ENCODE assay signal across 8 mouse cellular contexts in the genomic region with DNA sequence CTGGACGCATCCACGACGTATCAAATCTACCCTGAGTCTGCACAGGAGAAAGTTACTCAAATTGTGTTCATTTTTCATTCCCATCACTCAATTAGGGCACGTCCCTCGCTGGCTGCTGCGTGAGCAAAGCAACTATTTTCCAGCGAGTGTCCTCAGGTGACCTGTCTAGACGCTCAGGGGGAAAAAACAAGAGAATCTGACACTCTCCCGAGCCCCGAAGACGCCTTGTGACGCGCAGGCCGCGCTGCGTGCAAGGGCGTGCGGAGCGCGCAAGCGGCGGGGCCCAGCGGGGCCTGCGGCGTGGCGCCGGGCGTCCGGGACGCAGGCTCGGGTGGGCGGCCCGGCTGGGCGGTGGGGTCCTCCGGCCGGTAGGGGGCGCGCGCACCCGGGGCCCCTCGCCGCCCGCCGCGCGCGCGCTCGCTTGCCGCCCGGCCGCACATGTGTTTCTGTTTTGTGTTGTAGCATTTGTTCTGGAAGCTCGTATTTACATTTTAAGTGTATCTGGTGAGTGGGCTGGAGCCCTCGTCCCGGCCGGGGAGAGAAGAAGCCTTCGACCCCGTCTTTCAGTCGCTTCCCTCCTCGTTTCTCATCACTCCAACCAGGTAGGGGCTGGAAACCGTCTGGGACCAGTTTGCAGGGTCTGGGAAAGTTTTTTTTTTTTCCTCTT. TPM values are rescaled to one million over a fixed set of nuclear protein-coding genes. Genes with fewer than 3 reads are reported as not detected.
DNase-seq lines count a peak whose midpoint lies in the region; TF ChIP-seq lines count a peak whose summit lies in the region.

No protein-coding gene starts in this region.

- peak; percentile 44 to 74 for TF ChIP-seq POLR2A in MEL (IDR thresholded peaks at IDR 0.05; ENCODE audit: control insufficient read depth in 1 of 2, insufficient read depth in 1 of 2, low read depth in 1 of 2, low read length in 2 of 2, poor library complexity in 1 of 2)
- TF ChIP-seq POLR2A in thymus, adult 2 months (IDR thresholded peaks at IDR 0.05; ENCODE audit: control insufficient read depth, extremely low read depth, insufficient read depth, low read length, poor library complexity): peak; percentile 59; the same call in 1 of the 2 replicates

- no peaks in the 10 kb centered on the region for H3K9me3 ChIP-seq in MEL (replicated peaks; ENCODE audit: insufficient read depth, low read length)
- no peaks in the 10 kb centered on the region for H3K9me3 ChIP-seq in hindbrain, embryonic 10.5 days

- peak in 2 of 3 experiments; percentile 50 to 83; a peak in 5 of 6 replicates for TF ChIP-seq CTCF in MEL (IDR thresholded peaks at IDR 0.05 in 2 of 3, conservative IDR thresholded peaks at IDR 0.05 in 1 of 3; ENCODE audit: control insufficient read depth in 1 of 3, insufficient read depth in 1 of 3, low read depth in 2 of 3, low read length in 3 of 3, poor library complexity in 1 of 3, severe bottlenecking in 1 of 3)
- peak; percentile 85; the same call in 1 of the 2 replicates for TF ChIP-seq CTCF in thymus, adult 2 months (IDR thresholded peaks at IDR 0.05; ENCODE audit: borderline replicate concordance, control insufficient read depth, extremely low read depth, insufficient read depth, low read length, poor library complexity)

- TF ChIP-seq EP300 in MEL (IDR thresholded peaks at IDR 0.05; ENCODE audit: low read depth in 1 of 2, low read length in 2 of 2): no peak

- no peaks in the 10 kb centered on the region for H3K27me3 ChIP-seq in MEL (ENCODE audit: control insufficient read depth in 1 of 2, insufficient read depth in 2 of 2, low read length in 2 of 2)
- peaks cover 33% of the 10 kb centered on the region for H3K27me3 ChIP-seq in hindbrain, embryonic 10.5 days (ENCODE audit: insufficient read depth, poor library complexity, severe bottlenecking)
- H3K27me3 ChIP-seq in thymus, adult 2 months (ENCODE audit: control insufficient read depth, insufficient read depth, low read length): no peaks in the 10 kb centered on the region

- DNase-seq in MEL (ENCODE audit: low read depth, low spot score): peak; percentile 83
- DNase-seq in cerebellum, adult 8-10 months: peak; percentile 80
- DNase-seq in forelimb bud, embryonic 11.5 days (ENCODE audit: low read depth, low spot score): peak; percentile 80
- peak; percentile 84 for DNase-seq in hindbrain, embryonic 10.5 days (ENCODE audit: low spot score)
- peak; percentile 80 to 82 for DNase-seq in layer of hippocampus, postnatal 14 days (ENCODE audit: low spot score in 2 of 2)
- peak; percentile 82 for DNase-seq in lung, postnatal 10 days
- peak; percentile 66 for DNase-seq in ovary, postnatal 10 days (ENCODE audit: low spot score)
- DNase-seq in thymus, adult 2 months: peak; percentile 73

- peak overlapping the region; percentile 91 for H3K9ac ChIP-seq in MEL (ENCODE audit: control insufficient read depth, low read depth, low read length, poor library complexity, severe bottlenecking)

- WGBS in hindbrain, embryonic 10.5 days: under 1% methylated on average over 61 of the region's 61 CpGs
- 2% methylated on average over 61 of the region's 61 CpGs for WGBS in thymus, adult 2 months

- H3K27ac ChIP-seq in MEL (ENCODE audit: control insufficient read depth, low read depth, low read length): peak overlapping the region; percentile 99
- H3K27ac ChIP-seq in hindbrain, embryonic 10.5 days: peak overlapping the region; percentile 100
- peak overlapping the region; percentile 91 for H3K27ac ChIP-seq in thymus, adult 2 months (ENCODE audit: control insufficient read depth, insufficient read depth, low read length)

- H3K79me2 ChIP-seq in MEL (ENCODE audit: control insufficient read depth, insufficient read depth, low read length, poor library complexity): peaks cover 59% of the 10 kb centered on the region

- H3K36me3 ChIP-seq in MEL (ENCODE audit: control insufficient read depth in 1 of 2, insufficient read depth in 2 of 2, low read length in 2 of 2): peaks cover 8 to 28% of the 10 kb centered on the region in 2 experiments
- H3K36me3 ChIP-seq in hindbrain, embryonic 10.5 days: peaks cover 27% of the 10 kb centered on the region
- H3K36me3 ChIP-seq in thymus, adult 2 months (ENCODE audit: control insufficient read depth, insufficient read depth, low read length): no peaks in the 10 kb centered on the region

- no peak for TF ChIP-seq RAD21 in MEL (IDR thresholded peaks at IDR 0.05; ENCODE audit: low read depth, low read length)

- peaks cover 2 to 23% of the 10 kb centered on the region in 2 experiments; a peak in 3 of 4 replicates for H3K4me1 ChIP-seq in MEL (ENCODE audit: control insufficient read depth in 1 of 2, insufficient read depth in 2 of 2, low read length in 2 of 2)
- peaks cover 55% of the 10 kb centered on the region for H3K4me1 ChIP-seq in hindbrain, embryonic 10.5 days (replicated peaks)
- peaks cover 25% of the 10 kb centered on the region for H3K4me1 ChIP-seq in thymus, adult 2 months (replicated peaks; ENCODE audit: control insufficient read depth, insufficient read depth, low read length)

- H3K4me3 ChIP-seq in MEL (ENCODE audit: control insufficient read depth in 1 of 2, insufficient read depth in 1 of 2, low read depth in 2 of 2, low read length in 2 of 2): peak overlapping the region; percentile 70 to 91
- peak overlapping the region; percentile 93 for H3K4me3 ChIP-seq in hindbrain, embryonic 10.5 days
- H3K4me3 ChIP-seq in thymus, adult 2 months (ENCODE audit: control insufficient read depth, insufficient read depth, low read length): peak overlapping the region; percentile 75

TF ChIP-seq in MEL, 35 proteins besides CTCF, POLR2A, EP300 and RAD21:
- TF ChIP-seq ZMIZ1 (IDR thresholded peaks at IDR 0.05; ENCODE audit: low read depth, low read length) (peak; percentile 22; the same call in 1 of the 2 replicates), SMC3 (IDR thresholded peaks at IDR 0.05; ENCODE audit: low read depth, low read length) (no peak), ELF1 (IDR thresholded peaks at IDR 0.05; ENCODE audit: low read depth, low read length) (no peak), JUND (IDR thresholded peaks at IDR 0.05; ENCODE audit: low read depth, low read length) (no peak), ZNF384 (IDR thresholded peaks at IDR 0.05; ENCODE audit: low read depth, low read length) (no peak), MYC (IDR thresholded peaks at IDR 0.05; ENCODE audit: low read depth, low read length) (peak; percentile 69; the same call in 1 of the 2 replicates), UBTF (IDR thresholded peaks at IDR 0.05; ENCODE audit: borderline replicate concordance, insufficient read depth, low read depth, low read length) (peak; percentile 41; the same call in 1 of the 2 replicates), MAX (IDR thresholded peaks at IDR 0.05; ENCODE audit: low read length) (peak; percentile 66), USF2 (IDR thresholded peaks at IDR 0.05; ENCODE audit: borderline replicate concordance in 1 of 2, insufficient read depth in 1 of 2, low read depth in 1 of 2, low read length in 2 of 2) (no peak), TBP (IDR thresholded peaks at IDR 0.05; ENCODE audit: low read depth, low read length) (0 out of 2 replicates have a peak, but pooled peaks have one; percentile 22), MXI1 (IDR thresholded peaks at IDR 0.05; ENCODE audit: low read depth, low read length) (peak; percentile 91), POLR2AphosphoS2 (IDR thresholded peaks at IDR 0.05; ENCODE audit: low read length) (0 out of 2 replicates have a peak, but pooled peaks have one; percentile 42), SIN3A (IDR thresholded peaks at IDR 0.05; ENCODE audit: low read length) (peak; percentile 88), POLR2AphosphoS5 (IDR thresholded peaks at IDR 0.05; ENCODE audit: borderline replicate concordance, low read depth, low read length) (peak; percentile 81; the same call in 1 of the 2 replicates), NELFE (IDR thresholded peaks at IDR 0.05; ENCODE audit: low read depth, low read length) (0 out of 2 replicates have a peak, but pooled peaks have one; percentile 46), NRF1 (IDR thresholded peaks at IDR 0.05; ENCODE audit: insufficient read depth, low read depth, low read length, poor library complexity, severe bottlenecking) (peak; percentile 23; the same call in 1 of the 2 replicates)

RNA-seq across cellular contexts. Expression of a gene that starts 0.8 kb away (rescaled TPM):
- total RNA-seq in MEL (2012; rRNA removed): 267 and 270 TPM in 2 replicates
- 100 to 1,000 TPM; 254 to 427 TPM for polyA plus RNA-seq in MEL (2012; ENCODE audit: insufficient read depth in 1 of 2, insufficient read length in 2 of 2, low read depth in 1 of 2, low replicate concordance in 2 of 2, missing spikeins in 1 of 2)
- 33.9 and 37.5 TPM in 2 replicates for polyA plus RNA-seq in hindbrain, embryonic 10.5 days (2016; fragmentation: Nextera tagmentation; extraction: Ambion mirVana)
- 10 to 100 TPM; 74.9 to 75.4 TPM for total RNA-seq in layer of hippocampus, postnatal 14 days (2021)
- polyA plus RNA-seq in thymus, adult 2 months (2012; rRNA removed): 211 and 279 TPM in 2 replicates

RNA-seq across cellular contexts. Expression of a gene that starts 35.4 kb away (rescaled TPM):
- total RNA-seq in MEL (2012; rRNA removed): 10.2 and 16.9 TPM in 2 replicates
- polyA plus RNA-seq in MEL (2012; ENCODE audit: insufficient read depth in 1 of 2, insufficient read length in 2 of 2, low read depth in 1 of 2, low replicate concordance in 2 of 2, missing spikeins in 1 of 2): 10 to 100 TPM in 1 of 2 experiments, not detected in 1; 26.0 TPM
- polyA plus RNA-seq in hindbrain, embryonic 10.5 days (2016; fragmentation: Nextera tagmentation; extraction: Ambion mirVana): 23.7 and 32.3 TPM in 2 replicates
- 10 to 100 TPM; 48.8 to 50.8 TPM for total RNA-seq in layer of hippocampus, postnatal 14 days (2021)
- polyA plus RNA-seq in thymus, adult 2 months (2012; rRNA removed): 22.2 and 26.0 TPM in 2 replicates

RNA-seq across cellular contexts. Expression of a gene that starts 41.3 kb away (rescaled TPM):
- not detected in 2 replicates for total RNA-seq in MEL (2012; rRNA removed)
- polyA plus RNA-seq in MEL (2012; ENCODE audit: insufficient read depth in 1 of 2, insufficient read length in 2 of 2, low read depth in 1 of 2, low replicate concordance in 2 of 2, missing spikeins in 1 of 2): not detected
- polyA plus RNA-seq in hindbrain, embryonic 10.5 days (2016; fragmentation: Nextera tagmentation; extraction: Ambion mirVana): 0.06 TPM in 1 of 2 replicates, not detected in the other
- total RNA-seq in layer of hippocampus, postnatal 14 days (2021): under 1 TPM in 1 of 2 experiments, not detected in 1; 0.17 TPM
- polyA plus RNA-seq in thymus, adult 2 months (2012; rRNA removed): 0.90 and 1.0 TPM in 2 replicates

Comparison
In these comparisons a context has a peak if more than half of its experiments do, and no peak if none do; other contexts are left out.
1. Peak in every context shown above with its lines: DNase-seq, H3K4me3 ChIP-seq and H3K27ac ChIP-seq.